ENCODE assay signal across 9 mouse cellular contexts in genomic region chr7:92984701-92985682, GRCm38 (mm10).
DNase-seq lines count a peak whose midpoint lies in the region; ATAC-seq and TF ChIP-seq lines count a peak whose summit lies in the region.
"Had no signal": no experiment of that assay in that cellular context is flagged by ENCODE, and none has a peak within 500 bp of the region (broad histone marks: within the 10 kb centered on the region; RNA-seq: fewer than 3 reads in every experiment).

No protein-coding gene starts in this region.

- H3K4me2 ChIP-seq in intestine, embryonic 14.5 days (ENCODE audit: low read length): 0 out of 2 replicates have a peak overlapping the region, but pooled peaks have one; percentile 11
- H3K4me2 ChIP-seq in intestine, postnatal 0 days (replicated peaks; ENCODE audit: low read depth): no peak overlapping the region
- H3K4me2 ChIP-seq in forebrain, postnatal 0 days (ENCODE audit: low read depth): peak overlapping the region; percentile 48
- H3K4me2 ChIP-seq: limb, embryonic 15.5 days had no signal

- 46% methylated on average over 18 of the region's 18 CpGs for WGBS in intestine, embryonic 14.5 days
- WGBS in intestine, postnatal 0 days: 50% methylated on average over 18 of the region's 18 CpGs
- 6% methylated on average over 18 of the region's 18 CpGs for WGBS in forebrain, postnatal 0 days

- TF ChIP-seq CTCF in intestine, postnatal 0 days (IDR thresholded peaks at IDR 0.05; ENCODE audit: low read depth): no peak
- TF ChIP-seq CTCF in forebrain, postnatal 0 days (IDR thresholded peaks at IDR 0.05; ENCODE audit: low read depth): no peak

- no peaks in the 10 kb centered on the region for H3K27me3 ChIP-seq in intestine, embryonic 14.5 days (replicated peaks; ENCODE audit: control insufficient read depth, insufficient read depth, low read length)
- H3K27me3 ChIP-seq in intestine, postnatal 0 days (replicated peaks; ENCODE audit: control insufficient read depth, insufficient read depth, low read length): no peaks in the 10 kb centered on the region
- H3K27me3 ChIP-seq in forebrain, postnatal 0 days (ENCODE audit: insufficient read depth, low read length): no peaks in the 10 kb centered on the region
- H3K27me3 ChIP-seq: limb, embryonic 15.5 days had no signal

- DNase-seq in intestine, embryonic 14.5 days (ENCODE audit: low spot score): no peak
- DNase-seq in cerebellum, adult 8-10 months: peak; percentile 48
- DNase-seq in forebrain, postnatal 0 days: peak; percentile 54
- DNase-seq in left cerebral cortex, postnatal 4 days: peak; percentile 60
- DNase-seq in c-Kit-positive CD71-positive TER-119-positive erythroid progenitor cells, embryonic 14.5 days (ENCODE audit: low spot score): no peak
- no peak for DNase-seq in gastrocnemius, postnatal 4 days (ENCODE audit: low spot score in 2 of 2)
- DNase-seq in adrenal gland, adult 8-10 months: no peak

- ATAC-seq in intestine, embryonic 14.5 days (replicated peaks; ENCODE audit: low FRiP score, low TSS enrichment, low read depth): no peak
- no peak for ATAC-seq in intestine, postnatal 0 days
- peak; percentile 96 for ATAC-seq in forebrain, postnatal 0 days

- no peaks in the 10 kb centered on the region for H3K9me3 ChIP-seq in intestine, embryonic 14.5 days (ENCODE audit: control insufficient read depth, low read length)
- H3K9me3 ChIP-seq in intestine, postnatal 0 days (ENCODE audit: control insufficient read depth): no peaks in the 10 kb centered on the region
- no peaks in the 10 kb centered on the region for H3K9me3 ChIP-seq in forebrain, postnatal 0 days (ENCODE audit: low read length)
- H3K9me3 ChIP-seq: limb, embryonic 15.5 days had no signal

- H3K9ac ChIP-seq in intestine, embryonic 14.5 days (ENCODE audit: low read length): no peak overlapping the region
- no peak overlapping the region for H3K9ac ChIP-seq in intestine, postnatal 0 days (ENCODE audit: low read depth, low read length)
- H3K9ac ChIP-seq in forebrain, postnatal 0 days: peak overlapping the region; percentile 35; the same call in 1 of the 2 replicates
- H3K9ac ChIP-seq: limb, embryonic 15.5 days had no signal

- H3K4me3 ChIP-seq in intestine, embryonic 14.5 days (ENCODE audit: low read depth, low read length): no peak overlapping the region
- no peak overlapping the region for H3K4me3 ChIP-seq in intestine, postnatal 0 days (ENCODE audit: low read depth, low read length)
- H3K4me3 ChIP-seq in forebrain, postnatal 0 days (ENCODE audit: low read depth, low read length): peak overlapping the region; percentile 24
- H3K4me3 ChIP-seq: limb, embryonic 15.5 days had no signal

- H3K36me3 ChIP-seq in intestine, embryonic 14.5 days (ENCODE audit: control insufficient read depth, insufficient read depth, low read length): no peaks in the 10 kb centered on the region
- H3K36me3 ChIP-seq in intestine, postnatal 0 days (ENCODE audit: control insufficient read depth, insufficient read depth): no peaks in the 10 kb centered on the region
- H3K36me3 ChIP-seq in forebrain, postnatal 0 days (ENCODE audit: insufficient read depth): no peaks in the 10 kb centered on the region
- H3K36me3 ChIP-seq: limb, embryonic 15.5 days had no signal

- H3K4me1 ChIP-seq in intestine, embryonic 14.5 days (replicated peaks; ENCODE audit: control insufficient read depth, insufficient read depth, low read length): no peaks in the 10 kb centered on the region
- no peaks in the 10 kb centered on the region for H3K4me1 ChIP-seq in intestine, postnatal 0 days (replicated peaks; ENCODE audit: control insufficient read depth, insufficient read depth, low read length)
- peaks cover 4% of the 10 kb centered on the region for H3K4me1 ChIP-seq in forebrain, postnatal 0 days (ENCODE audit: insufficient read depth)
- H3K4me1 ChIP-seq: limb, embryonic 15.5 days had no signal

- 0 out of 2 replicates have a peak overlapping the region, but pooled peaks have one; percentile 11 for H3K27ac ChIP-seq in intestine, embryonic 14.5 days (ENCODE audit: low read depth)
- H3K27ac ChIP-seq in intestine, postnatal 0 days (ENCODE audit: low read depth, low read length): no peak overlapping the region
- H3K27ac ChIP-seq in forebrain, postnatal 0 days (ENCODE audit: low read depth, low read length): peak overlapping the region; percentile 42
- H3K27ac ChIP-seq: limb, embryonic 15.5 days had no signal

- intact Hi-C loops in left cerebral cortex, postnatal 4 days (cut with DNase I): no loop called here

Comparison
In these comparisons a context has a peak if more than half of its experiments do, and no peak if none do; other contexts are left out.
1. DNase-seq: peak in cerebellum, adult 8-10 months (single experiment), forebrain, postnatal 0 days (single experiment) and left cerebral cortex, postnatal 4 days (single experiment); none in intestine, embryonic 14.5 days (single experiment), c-Kit-positive CD71-positive TER-119-positive erythroid progenitor cells, embryonic 14.5 days (single experiment), gastrocnemius, postnatal 4 days (0 of 2) and adrenal gland, adult 8-10 months (single experiment).